11 mouse cellular contexts compared by ENCODE assay signal in the genomic region with DNA sequence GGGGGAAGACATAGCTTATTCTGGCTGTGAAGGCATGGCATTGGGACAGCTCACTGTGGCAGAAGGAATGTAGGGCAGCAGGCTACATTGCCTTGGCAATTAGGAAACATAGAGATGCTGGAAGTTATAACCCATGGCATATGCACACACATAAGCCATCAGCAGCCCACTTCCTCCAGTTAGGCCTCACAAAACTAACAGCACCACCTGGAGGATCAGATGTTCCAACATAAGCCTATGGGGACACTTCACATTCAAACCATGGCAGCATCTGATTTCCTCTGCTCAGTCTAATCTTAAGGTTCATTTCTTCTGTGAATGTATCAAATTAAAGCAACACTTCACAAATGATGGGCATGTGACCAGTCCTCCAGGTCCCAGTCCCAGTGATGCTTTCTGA. TPM values are rescaled to one million over a fixed set of nuclear protein-coding genes. Genes with fewer than 3 reads are reported as not detected.
DNase-seq lines count a peak whose midpoint lies in the region; ATAC-seq and TF ChIP-seq lines count a peak whose summit lies in the region.
"Had no signal": no experiment of that assay in that cellular context is flagged by ENCODE, and none has a peak within 500 bp of the region (broad histone marks: within the 10 kb centered on the region; RNA-seq: fewer than 3 reads in every experiment).

No protein-coding gene starts in this region.

- H3K9me3 ChIP-seq in forebrain, embryonic 15.5 days = no peaks in the 10 kb centered on the region
- H3K9me3 ChIP-seq in forebrain, embryonic 11.5 days (ENCODE audit: control insufficient read depth, low read length) = no peaks in the 10 kb centered on the region
- H3K9me3 ChIP-seq in liver, embryonic 14.5 days (ENCODE audit: control insufficient read depth, low read length) = no peaks in the 10 kb centered on the region
- no peaks in the 10 kb centered on the region for H3K9me3 ChIP-seq in liver, embryonic 11.5 days (ENCODE audit: control insufficient read depth, low read length)
- H3K9me3 ChIP-seq: G1E; hindbrain, embryonic 12.5 days; liver, embryonic 12.5 days had no signal

- H3K36me3 ChIP-seq in forebrain, embryonic 15.5 days = no peaks in the 10 kb centered on the region
- H3K36me3 ChIP-seq in forebrain, embryonic 11.5 days (ENCODE audit: control insufficient read depth, insufficient read depth, low read length) = no peaks in the 10 kb centered on the region
- no peaks in the 10 kb centered on the region for H3K36me3 ChIP-seq in liver, embryonic 14.5 days (replicated peaks; ENCODE audit: control insufficient read depth, insufficient read depth, low read depth)
- H3K36me3 ChIP-seq in liver, embryonic 11.5 days (ENCODE audit: control insufficient read depth, insufficient read depth, low read length) = no peaks in the 10 kb centered on the region
- H3K36me3 ChIP-seq: hindbrain, embryonic 12.5 days had no signal

- 0 out of 2 replicates have a peak, but pooled peaks have one; percentile 20 for TF ChIP-seq CTCF in liver, embryonic 14.5 days (IDR thresholded peaks at IDR 0.05; ENCODE audit: low read depth)

- no peak overlapping the region for H3K27ac ChIP-seq in forebrain, embryonic 15.5 days (replicated peaks)
- H3K27ac ChIP-seq in forebrain, embryonic 11.5 days (ENCODE audit: low read depth, low read length) = no peak overlapping the region
- H3K27ac ChIP-seq in liver, embryonic 14.5 days = no peak overlapping the region
- H3K27ac ChIP-seq in liver, embryonic 11.5 days (ENCODE audit: low read depth, low read length) = no peak overlapping the region
- H3K27ac ChIP-seq: hindbrain, embryonic 12.5 days; liver, embryonic 12.5 days had no signal

- H3K4me3 ChIP-seq in forebrain, embryonic 15.5 days = no peak overlapping the region
- no peak overlapping the region for H3K4me3 ChIP-seq in forebrain, embryonic 11.5 days (ENCODE audit: low read depth, low read length)
- H3K4me3 ChIP-seq in liver, embryonic 14.5 days (ENCODE audit: insufficient read depth in 1 of 2, low read depth in 2 of 2, low read length in 2 of 2) = no peak overlapping the region
- no peak overlapping the region for H3K4me3 ChIP-seq in liver, embryonic 11.5 days (ENCODE audit: low read depth, low read length)
- H3K4me3 ChIP-seq: hindbrain, embryonic 12.5 days; liver, embryonic 12.5 days had no signal

- H3K4me1 ChIP-seq in forebrain, embryonic 15.5 days = no peaks in the 10 kb centered on the region
- H3K4me1 ChIP-seq in forebrain, embryonic 11.5 days (replicated peaks; ENCODE audit: control insufficient read depth, insufficient read depth, low read length) = no peaks in the 10 kb centered on the region
- H3K4me1 ChIP-seq in liver, embryonic 14.5 days (replicated peaks; ENCODE audit: control insufficient read depth in 2 of 2, insufficient read depth in 2 of 2, low read length in 1 of 2) = no peaks in the 10 kb centered on the region
- H3K4me1 ChIP-seq in liver, embryonic 11.5 days (replicated peaks; ENCODE audit: control insufficient read depth, insufficient read depth, low read length) = no peaks in the 10 kb centered on the region
- H3K4me1 ChIP-seq: hindbrain, embryonic 12.5 days; liver, embryonic 12.5 days had no signal

- no peak overlapping the region for H3K9ac ChIP-seq in forebrain, embryonic 15.5 days (replicated peaks)
- no peak overlapping the region for H3K9ac ChIP-seq in forebrain, embryonic 11.5 days (ENCODE audit: low read length)
- no peak overlapping the region for H3K9ac ChIP-seq in liver, embryonic 14.5 days (replicated peaks)
- no peak overlapping the region for H3K9ac ChIP-seq in liver, embryonic 11.5 days (ENCODE audit: low read depth, low read length)
- H3K9ac ChIP-seq: hindbrain, embryonic 12.5 days; liver, embryonic 12.5 days had no signal

- no peak overlapping the region for H3K4me2 ChIP-seq in forebrain, embryonic 15.5 days (replicated peaks)
- no peak overlapping the region for H3K4me2 ChIP-seq in forebrain, embryonic 11.5 days (ENCODE audit: low read depth, low read length, severe bottlenecking)
- H3K4me2 ChIP-seq in liver, embryonic 14.5 days (ENCODE audit: low read depth) = no peak overlapping the region
- no peak overlapping the region for H3K4me2 ChIP-seq in liver, embryonic 11.5 days
- H3K4me2 ChIP-seq: hindbrain, embryonic 12.5 days; liver, embryonic 12.5 days had no signal

- peak; percentile 80 for ATAC-seq in forebrain, embryonic 15.5 days (replicated peaks)
- ATAC-seq in forebrain, embryonic 11.5 days (replicated peaks; ENCODE audit: low FRiP score) = no peak
- no peak for ATAC-seq in liver, embryonic 14.5 days (ENCODE audit: insufficient read depth)
- no peak for ATAC-seq in liver, embryonic 11.5 days (replicated peaks; ENCODE audit: low FRiP score)
- 0 out of 2 replicates have a peak, but pooled peaks have one; percentile 7 for ATAC-seq in megakaryocyte-erythroid progenitor cell, adult 5-6 weeks (replicated peaks; ENCODE audit: low FRiP score, low TSS enrichment, poor library complexity, severe bottlenecking)
- ATAC-seq: liver, embryonic 12.5 days had no signal

- TF ChIP-seq EP300 in liver, embryonic 14.5 days (IDR thresholded peaks at IDR 0.05; ENCODE audit: low read depth) = no peak

- H3K27me3 ChIP-seq in forebrain, embryonic 15.5 days = no peaks in the 10 kb centered on the region
- H3K27me3 ChIP-seq in forebrain, embryonic 11.5 days (ENCODE audit: control insufficient read depth, insufficient read depth, low read length) = no peaks in the 10 kb centered on the region
- H3K27me3 ChIP-seq in liver, embryonic 14.5 days (ENCODE audit: control insufficient read depth, insufficient read depth, low read length) = no peaks in the 10 kb centered on the region
- no peaks in the 10 kb centered on the region for H3K27me3 ChIP-seq in liver, embryonic 11.5 days (replicated peaks; ENCODE audit: control insufficient read depth, insufficient read depth, low read length)
- H3K27me3 ChIP-seq: hindbrain, embryonic 12.5 days; liver, embryonic 12.5 days had no signal

- DNase-seq in forebrain, embryonic 11.5 days (ENCODE audit: low spot score) = no peak
- DNase-seq in liver, embryonic 14.5 days (ENCODE audit: low read depth in 3 of 3, low spot score in 3 of 3) = no peak
- no peak for DNase-seq in liver, embryonic 11.5 days (ENCODE audit: low spot score)
- DNase-seq in Muller cell, postnatal 12 days (ENCODE audit: inconsistent ontology term) = peak; percentile 13
- DNase-seq in right cerebral cortex, postnatal 36 days (ENCODE audit: low spot score in 2 of 2) = no peak
- DNase-seq: cerebellum, adult 9-11 months had no signal

RNA-seq across cellular contexts. Expression of gene Atp6v1d, which starts 47.0 kb away (rescaled TPM):
- 116 and 120 TPM in 2 replicates for polyA plus RNA-seq in forebrain, embryonic 15.5 days (2015; fragmentation: Nextera tagmentation; extraction: Ambion mirVana)
- polyA plus RNA-seq in forebrain, embryonic 11.5 days (2014; fragmentation: Nextera tagmentation; extraction: Ambion mirVana) = 79.6 and 99.2 TPM in 2 replicates
- polyA plus RNA-seq in liver, embryonic 14.5 days (2012; rRNA removed) = 9.7 and 15.2 TPM in 2 replicates
- polyA plus RNA-seq in liver, embryonic 14.5 days (2014; fragmentation: Nextera tagmentation; extraction: Ambion mirVana) = 29.6 and 34.4 TPM in 2 replicates
- 62.5 and 63.1 TPM in 2 replicates for polyA plus RNA-seq in liver, embryonic 11.5 days (2014; fragmentation: Nextera tagmentation; extraction: Ambion mirVana)
- 53.3 and 74.5 TPM in 2 replicates for total RNA-seq in megakaryocyte-erythroid progenitor cell, adult 5-6 weeks (2014; fragmentation: Nextera tagmentation)
- total RNA-seq in megakaryocyte-erythroid progenitor cell, adult 5-6 weeks (2017) = 15.3 and 27.9 TPM in 2 replicates

RNA-seq across cellular contexts. Expression of gene Eif2s1, which starts 47.2 kb away (rescaled TPM):
- 162 and 163 TPM in 2 replicates for polyA plus RNA-seq in forebrain, embryonic 15.5 days (2015; fragmentation: Nextera tagmentation; extraction: Ambion mirVana)
- polyA plus RNA-seq in forebrain, embryonic 11.5 days (2014; fragmentation: Nextera tagmentation; extraction: Ambion mirVana) = 240 and 249 TPM in 2 replicates
- 16.5 and 49.6 TPM in 2 replicates for polyA plus RNA-seq in liver, embryonic 14.5 days (2012; rRNA removed)
- polyA plus RNA-seq in liver, embryonic 14.5 days (2014; fragmentation: Nextera tagmentation; extraction: Ambion mirVana) = 184 and 198 TPM in 2 replicates
- polyA plus RNA-seq in liver, embryonic 11.5 days (2014; fragmentation: Nextera tagmentation; extraction: Ambion mirVana) = 327 and 380 TPM in 2 replicates
- 88.2 and 99.2 TPM in 2 replicates for total RNA-seq in megakaryocyte-erythroid progenitor cell, adult 5-6 weeks (2014; fragmentation: Nextera tagmentation)
- 137 and 156 TPM in 2 replicates for total RNA-seq in megakaryocyte-erythroid progenitor cell, adult 5-6 weeks (2017)

Comparison
In these comparisons a context has a peak if more than half of its experiments do, and no peak if none do; other contexts are left out.
1. ATAC-seq: peak in forebrain, embryonic 15.5 days (single experiment) and megakaryocyte-erythroid progenitor cell, adult 5-6 weeks (single experiment); none in forebrain, embryonic 11.5 days (single experiment), liver, embryonic 14.5 days (single experiment) and liver, embryonic 11.5 days (single experiment).